Mouse (Mus musculus) spleen, adult 2 months (tissue): ENCODE measurements at regions not wholly inside any gene's neighbourhood (a gene's known extent, or its start where the extent isn't known, plus 50 kb on each side); places are given as distances from the start of the nearest gene placed in this dataset.

Source experiments
- DNase-seq, 2 experiments: peaks; one replicate each; pipeline versions ENCODE4 v3.0.0 to v3.0.0-alpha.2; 2012 to 2021; ENCODE audit warnings: low spot score in 2 of 2, low read depth in 1 of 2
- H3K27ac ChIP-seq: fragments of 200-500 bp; 2 replicates; pipeline ENCODE4 v1.5.1; 2012; ENCODE audit warnings: low read length, inconsistent platforms; ENCODE audit not compliant: insufficient read depth
- H3K27me3 ChIP-seq: fragments of 200-500 bp; 2 replicates; pipeline ENCODE4 v1.6.1; 2012; ENCODE audit warnings: mild to moderate bottlenecking, moderate library complexity, low read length, inconsistent platforms; ENCODE audit not compliant: control insufficient read depth, insufficient read depth
- H3K36me3 ChIP-seq: fragments of 200-500 bp; 2 replicates; pipeline ENCODE4 v1.6.1; 2012; ENCODE audit warnings: mild to moderate bottlenecking, low read length, inconsistent platforms; ENCODE audit not compliant: control insufficient read depth, insufficient read depth
- H3K4me1 ChIP-seq: fragments of 200-500 bp; 2 replicates; pipeline ENCODE4 v1.6.1; 2011; ENCODE audit warnings: inconsistent platforms; ENCODE audit not compliant: control insufficient read depth, insufficient read depth, insufficient read length
- H3K4me3 ChIP-seq: fragments of 200-500 bp; 2 replicates; pipeline ENCODE4 v1.5.1; 2011; ENCODE audit warnings: mild to moderate bottlenecking, inconsistent platforms; ENCODE audit not compliant: insufficient read depth, insufficient read length; ENCODE audit errors: extremely low read depth
- CTCF ChIP-seq: fragments of 200-500 bp; IDR thresholded peaks from 2 replicates; pipeline ENCODE4 v1.5.1; 2011; ENCODE audit warnings: mild to moderate bottlenecking, inconsistent platforms; ENCODE audit not compliant: insufficient read depth, insufficient read length, insufficient replicate concordance; ENCODE audit errors: extremely low read depth
- POLR2A ChIP-seq: fragments of 200-500 bp; IDR thresholded peaks from 2 replicates; pipeline ENCODE4 v1.6.1; 2011; ENCODE audit warnings: low read depth, low read length, inconsistent platforms
- WGBS: fragments of 180-500 bp; shearing (Covaris S2); methylation state at CpG from one replicate; pipeline ENCODE4 v1.1.7; 2018; 5-methylcytosine and 5-hydroxymethylcytosine counted together

DNA sequence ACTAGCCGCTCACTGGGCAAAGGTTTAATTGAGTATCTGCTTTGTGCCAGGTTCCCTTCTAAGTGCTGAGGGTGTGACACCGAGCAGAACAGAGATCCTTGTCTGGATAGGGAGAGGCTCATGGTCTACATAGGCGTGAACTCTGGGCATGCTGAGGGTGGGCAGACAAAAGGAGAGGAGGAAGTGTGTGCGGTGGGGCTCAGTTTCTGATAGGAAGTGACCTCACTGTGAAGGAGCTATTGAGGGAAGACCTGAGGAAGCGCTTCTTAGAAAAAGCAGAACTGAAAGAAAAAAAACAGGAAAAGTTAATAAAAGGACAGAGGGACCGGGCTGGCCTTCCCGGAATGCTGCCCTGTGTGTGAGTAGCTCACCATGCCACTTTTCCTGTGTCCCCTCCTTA, 162.8 kb downstream of the Hibadh start:
- no peak overlapping the region for H3K4me3 ChIP-seq
- H3K36me3 ChIP-seq: no peaks in the 10 kb centered on the region
- no peak for TF ChIP-seq POLR2A
- no peak for TF ChIP-seq CTCF
- H3K4me1 ChIP-seq: peaks cover 17% of the 10 kb centered on the region; the same call in 1 of the 2 replicates
- 13% methylated on average over 7 of the region's 7 CpGs for WGBS
- H3K27me3 ChIP-seq: no peaks in the 10 kb centered on the region
- DNase-seq: peak; percentile 32 to 44
- no peak overlapping the region for H3K27ac ChIP-seq

GRCm38 (mm10) chr6:52478624-52479023, 161.6 kb downstream of the Hibadh start:
- DNase-seq: no peak
- WGBS: 97% methylated on average over 2 of the region's 2 CpGs
- Histone ChIP-seq H3K4me3 (no peak overlapping the region), H3K27ac (no peak overlapping the region), H3K4me1 (peaks cover 16% of the 10 kb centered on the region; the same call in 1 of the 2 replicates), H3K27me3 (no peaks in the 10 kb centered on the region), H3K36me3 (no peaks in the 10 kb centered on the region)
- TF ChIP-seq CTCF (no peak), POLR2A (no peak)

GRCm38 (mm10) chr6:52479200-52479599, 161.0 kb downstream of the Hibadh start:
- H3K4me1 ChIP-seq: peaks cover 13% of the 10 kb centered on the region
- DNase-seq: no peak
- TF ChIP-seq CTCF (no peak), POLR2A (no peak)
- no peak overlapping the region for H3K4me3 ChIP-seq
- no peaks in the 10 kb centered on the region for H3K36me3 ChIP-seq
- no peaks in the 10 kb centered on the region for H3K27me3 ChIP-seq
- WGBS: 62% methylated on average over 12 of the region's 12 CpGs
- H3K27ac ChIP-seq: no peak overlapping the region

DNA sequence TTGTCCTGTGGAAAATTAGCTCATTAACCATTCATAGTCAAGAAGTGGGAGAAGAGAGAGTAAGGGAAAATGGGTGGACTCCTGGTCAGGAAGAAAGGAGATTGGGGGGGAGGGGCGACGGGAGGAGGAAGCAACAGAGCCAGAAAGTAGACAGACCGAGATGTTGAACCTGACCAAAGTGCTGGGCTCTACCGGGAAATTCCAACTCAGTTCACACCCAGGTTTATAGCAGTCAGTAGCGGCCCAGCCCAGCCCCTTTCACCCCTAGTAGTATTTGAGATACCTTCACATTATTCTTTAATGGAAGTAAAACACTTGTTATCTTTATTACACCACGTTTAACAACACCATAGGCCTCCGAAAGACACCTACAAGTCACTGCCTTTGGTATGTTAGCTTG, 158.2 kb downstream of the Hibadh start:
- TF ChIP-seq POLR2A (no peak), CTCF (no peak)
- no peak overlapping the region for H3K27ac ChIP-seq
- no peaks in the 10 kb centered on the region for H3K36me3 ChIP-seq
- no peak overlapping the region for H3K4me3 ChIP-seq
- 86% methylated on average over 7 of the region's 7 CpGs for WGBS
- no peaks in the 10 kb centered on the region for H3K27me3 ChIP-seq
- no peak for DNase-seq
- peaks cover 23% of the 10 kb centered on the region for H3K4me1 ChIP-seq

DNA sequence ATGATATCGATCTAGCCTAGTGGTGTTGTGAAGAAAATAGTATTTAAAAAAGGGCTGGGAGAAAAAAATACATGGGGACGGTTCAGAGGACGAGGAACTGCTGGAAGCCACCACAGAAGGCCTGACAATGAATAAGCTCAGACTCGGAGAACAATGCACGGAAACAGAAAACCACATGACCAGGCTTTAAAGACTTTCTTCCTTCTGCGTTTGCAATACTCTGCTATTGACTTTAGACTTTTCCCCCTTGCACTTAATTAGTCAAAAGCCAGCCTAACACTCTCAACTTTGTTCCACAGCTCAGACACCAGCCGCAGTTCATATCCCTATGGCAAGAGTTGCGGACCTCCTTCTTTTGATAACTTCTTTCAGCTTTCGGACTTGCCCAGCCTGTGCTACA, 154.0 kb downstream of the Hibadh start:
- Histone ChIP-seq H3K4me1 (peaks cover 11% of the 10 kb centered on the region), H3K27me3 (no peaks in the 10 kb centered on the region), H3K36me3 (no peaks in the 10 kb centered on the region), H3K27ac (0 out of 2 replicates have a peak overlapping the region, but pooled peaks have one; percentile 10), H3K4me3 (no peak overlapping the region)
- WGBS: 30% methylated on average over 9 of the region's 9 CpGs
- no peak for DNase-seq
- no peak for TF ChIP-seq POLR2A
- TF ChIP-seq CTCF: no peak

DNA sequence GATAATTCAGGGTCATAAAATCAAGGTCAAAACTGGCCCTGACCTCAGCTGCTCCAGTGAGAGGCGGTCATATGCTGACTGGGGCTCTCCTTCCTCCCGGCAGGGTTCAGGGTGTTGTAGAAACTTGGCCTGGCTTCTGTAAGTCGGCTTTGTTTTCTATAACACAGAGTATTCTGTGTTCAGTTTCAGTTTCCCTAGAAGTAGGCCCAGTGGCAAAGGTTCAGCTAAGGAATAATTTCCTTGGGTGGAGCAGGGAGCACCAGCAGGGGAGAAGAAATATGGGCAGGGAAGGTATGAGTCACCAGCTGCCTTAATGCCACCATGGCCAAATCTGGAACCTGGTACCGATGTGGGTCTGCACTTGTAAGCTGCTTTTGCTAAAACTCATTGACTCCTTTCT, 153.5 kb downstream of the Hibadh start:
- no peak overlapping the region for H3K4me3 ChIP-seq
- no peaks in the 10 kb centered on the region for H3K36me3 ChIP-seq
- 0 out of 2 replicates have a peak overlapping the region, but pooled peaks have one; percentile 10 for H3K27ac ChIP-seq
- H3K27me3 ChIP-seq: no peaks in the 10 kb centered on the region
- 53% methylated on average over 4 of the region's 4 CpGs for WGBS
- no peak for DNase-seq
- peaks cover 11% of the 10 kb centered on the region for H3K4me1 ChIP-seq
- TF ChIP-seq CTCF: no peak
- TF ChIP-seq POLR2A: no peak

DNA sequence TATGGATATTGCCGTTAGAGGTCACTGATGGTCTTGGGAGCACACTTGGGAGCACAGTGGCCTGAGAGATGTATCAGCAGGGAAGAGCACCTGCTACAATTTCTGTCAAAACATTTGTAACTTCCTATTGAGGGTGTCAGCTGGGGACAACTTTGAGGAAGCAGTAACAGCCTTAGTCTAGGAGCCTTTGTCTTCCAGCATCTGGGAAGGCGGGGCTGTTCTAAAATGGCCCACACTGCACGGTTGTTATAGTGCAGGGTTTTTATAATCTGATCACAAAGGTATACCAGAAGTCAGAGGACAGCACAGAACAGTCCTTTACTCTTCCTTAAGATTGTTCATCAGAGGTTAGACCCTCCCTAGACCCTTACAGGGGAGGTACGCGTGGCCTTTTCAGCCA, 152.3 kb downstream of the Hibadh start:
- DNase-seq: no peak
- Histone ChIP-seq H3K4me1 (peaks cover 11% of the 10 kb centered on the region), H3K4me3 (no peak overlapping the region), H3K27me3 (no peaks in the 10 kb centered on the region), H3K36me3 (no peaks in the 10 kb centered on the region), H3K27ac (no peak overlapping the region)
- TF ChIP-seq POLR2A: no peak
- no peak for TF ChIP-seq CTCF
- 83% methylated on average over 5 of the region's 5 CpGs for WGBS

DNA sequence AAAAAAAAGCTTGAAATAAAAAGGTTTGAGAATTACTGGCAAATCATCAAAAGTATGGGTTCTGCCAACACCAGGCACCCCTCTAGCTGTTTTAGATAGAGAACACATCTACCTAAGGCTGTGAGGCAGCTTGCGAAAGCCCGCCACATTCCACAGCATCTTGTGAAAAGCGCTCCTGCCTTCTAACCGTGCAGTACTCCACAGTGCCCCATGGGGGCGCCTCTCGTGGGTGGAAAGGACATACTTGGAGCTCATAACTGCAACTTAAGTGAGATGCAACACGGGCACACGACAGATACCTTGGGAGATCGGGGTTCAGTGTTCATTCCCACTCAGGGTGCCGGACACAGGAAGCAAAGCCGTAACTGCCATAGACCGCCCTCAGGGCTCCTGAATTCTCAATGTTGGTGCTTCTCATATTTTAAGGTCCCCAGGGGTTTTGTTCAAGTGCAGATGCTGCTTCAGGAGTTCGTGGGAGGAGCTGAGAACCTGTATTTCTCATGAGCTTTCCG, 149.9 kb downstream of the Hibadh start:
- 86% methylated on average over 14 of the region's 14 CpGs for WGBS
- Histone ChIP-seq H3K27me3 (no peaks in the 10 kb centered on the region), H3K4me3 (no peak overlapping the region), H3K4me1 (peaks cover 9% of the 10 kb centered on the region; the same call in 1 of the 2 replicates), H3K36me3 (no peaks in the 10 kb centered on the region), H3K27ac (no peak overlapping the region)
- TF ChIP-seq CTCF (no peak), POLR2A (no peak)
- DNase-seq: no peak
